Mouse (Mus musculus) small intestine, adult 2 months (tissue): ENCODE data around the gene 2010111I01Rik. TPM values are rescaled to one million over a fixed set of nuclear protein-coding genes. Genes with fewer than 3 reads are reported as not detected.

Experiments used
- H3K27ac ChIP-seq: fragments of 200-500 bp; 2 replicates; pipeline ENCODE4 v1.5.1; 2012; ENCODE audit warnings: low read depth, low read length, control low read depth, inconsistent platforms; ENCODE audit not compliant: insufficient read depth
- H3K27me3 ChIP-seq: fragments of 200-500 bp; 2 replicates; pipeline ENCODE4 v1.6.1; 2012; ENCODE audit warnings: mild to moderate bottlenecking, moderate library complexity, low read length, inconsistent platforms; ENCODE audit not compliant: control insufficient read depth, insufficient read depth
- H3K36me3 ChIP-seq: fragments of 200-500 bp; 2 replicates; pipeline ENCODE4 v1.6.1; 2012; ENCODE audit warnings: mild to moderate bottlenecking, low read length, control low read depth, inconsistent platforms; ENCODE audit not compliant: control insufficient read depth, insufficient read depth
- H3K4me1 ChIP-seq: fragments of 200-500 bp; 2 replicates; pipeline ENCODE4 v1.6.1; 2012; ENCODE audit warnings: low read length, inconsistent platforms, mixed read lengths; ENCODE audit not compliant: control insufficient read depth, insufficient read depth, insufficient read length
- H3K4me3 ChIP-seq: fragments of 200-500 bp; 2 replicates; pipeline ENCODE4 v1.5.1; 2012; ENCODE audit warnings: low read depth, mild to moderate bottlenecking, control low read depth, inconsistent platforms, low read length, moderate library complexity
- CTCF ChIP-seq: fragments of 200-500 bp; IDR thresholded peaks from 2 replicates; pipeline ENCODE4 v1.5.1; 2012; ENCODE audit warnings: low read depth, mild to moderate bottlenecking, control low read depth, inconsistent platforms, low read length, moderate library complexity, mixed read lengths; ENCODE audit not compliant: insufficient replicate concordance, insufficient read length; ENCODE audit errors: extremely low read depth
- POLR2A ChIP-seq: fragments of 200-500 bp; IDR thresholded peaks from 2 replicates; pipeline ENCODE4 v1.6.1; 2012; ENCODE audit warnings: low read depth, mild to moderate bottlenecking, control low read depth, inconsistent platforms, low read length, moderate library complexity
- WGBS: fragments of 180-500 bp; shearing (Covaris S2); methylation state at CpG from one replicate; pipeline ENCODE4 v1.1.7; 2018; 5-methylcytosine and 5-hydroxymethylcytosine counted together
- polyA plus RNA-seq: library from polyadenylated mRNA; depleted of rRNA; stranded (reverse); fragments of >200 nt; gene quantifications from 2 replicates; pipeline ENCODE4 v1.2.3, GENCODE M21; 2012; rRNA removed

The 2010111I01Rik gene
- polyA plus RNA-seq: 30.9 and 48.4 TPM in 2 replicates

GRCm38 (mm10) chr13:62964640-62965311 lies at the start of gene 2010111I01Rik:
Gene 2010111I01Rik (plus strand): TSS chr13:62964893.
- peak within 1 kb of the TSS; percentile 65 for H3K4me3 ChIP-seq
- H3K27ac ChIP-seq: no peak within 1 kb of the TSS
- no peaks in the 10 kb centered on the region for H3K4me1 ChIP-seq
- TF ChIP-seq CTCF (peak; percentile 29; the same call in 1 of the 2 replicates), POLR2A (0 out of 2 replicates have a peak, but pooled peaks have one; percentile 40)
- WGBS: under 1% methylated on average over 41 of the region's 41 CpGs
- no peaks in the 10 kb centered on the region for H3K27me3 ChIP-seq
- H3K36me3 ChIP-seq: no peaks in the 10 kb centered on the region

GRCm38 (mm10) chr13:62916675-62917074 lies 48.0 kb upstream of the 2010111I01Rik start:
- no peak for TF ChIP-seq POLR2A
- TF ChIP-seq CTCF: no peak
- H3K4me1 ChIP-seq: no peaks in the 10 kb centered on the region
- WGBS: 22% methylated on average over 4 of the region's 4 CpGs

GRCm38 (mm10) chr13:62917416-62918110 lies 47.1 kb upstream of the 2010111I01Rik start:
- H3K4me3 ChIP-seq: no peak overlapping the region
- H3K36me3 ChIP-seq: no peaks in the 10 kb centered on the region
- no peaks in the 10 kb centered on the region for H3K4me1 ChIP-seq
- TF ChIP-seq CTCF: no peak
- TF ChIP-seq POLR2A: no peak
- no peaks in the 10 kb centered on the region for H3K27me3 ChIP-seq
- H3K27ac ChIP-seq: no peak overlapping the region
- WGBS: 55% methylated on average over 1 of the region's 1 CpGs

More at GRCm38 (mm10) chr13:62916675-62917074, 48.0 kb upstream of the 2010111I01Rik start:
- no peaks in the 10 kb centered on the region for H3K27me3 ChIP-seq
- H3K4me3 ChIP-seq: no peak overlapping the region
- no peaks in the 10 kb centered on the region for H3K36me3 ChIP-seq
- H3K27ac ChIP-seq: no peak overlapping the region

GRCm38 (mm10) chr13:62919647-62920341 lies 44.9 kb upstream of the 2010111I01Rik start:
- H3K4me3 ChIP-seq: no peak overlapping the region
- no peak overlapping the region for H3K27ac ChIP-seq
- no peaks in the 10 kb centered on the region for H3K27me3 ChIP-seq
- TF ChIP-seq CTCF: peak; percentile 83; the same call in 1 of the 2 replicates
- no peak for TF ChIP-seq POLR2A
- no peaks in the 10 kb centered on the region for H3K4me1 ChIP-seq
- 26% methylated on average over 11 of the region's 11 CpGs for WGBS
- no peaks in the 10 kb centered on the region for H3K36me3 ChIP-seq

- Histone ChIP-seq H3K4me1 (no peaks in the 10 kb centered on the region), H3K27ac (no peak overlapping the region), H3K36me3 (no peaks in the 10 kb centered on the region), H3K27me3 (no peaks in the 10 kb centered on the region), H3K4me3 (no peak overlapping the region)
- no peak for TF ChIP-seq CTCF
- TF ChIP-seq POLR2A: no peak
- WGBS: 66% methylated on average over 3 of the region's 3 CpGs
These were observed 42.0 kb upstream of the 2010111I01Rik start for GRCm38 (mm10) chr13:62922645-62923044.

- H3K36me3 ChIP-seq: no peaks in the 10 kb centered on the region
These were observed 41.5 kb upstream of the 2010111I01Rik start for GRCm38 (mm10) chr13:62923182-62923581.

GRCm38 (mm10) chr13:62926479-62926878 lies 38.2 kb upstream of the 2010111I01Rik start:
- WGBS: 83% methylated on average over 1 of the region's 1 CpGs
- Histone ChIP-seq H3K4me1 (no peaks in the 10 kb centered on the region), H3K36me3 (no peaks in the 10 kb centered on the region), H3K27ac (no peak overlapping the region), H3K27me3 (no peaks in the 10 kb centered on the region), H3K4me3 (no peak overlapping the region)
- TF ChIP-seq POLR2A: no peak
- TF ChIP-seq CTCF: peak; percentile 27; the same call in 1 of the 2 replicates

More at GRCm38 (mm10) chr13:62923182-62923581, 41.5 kb upstream of the 2010111I01Rik start:
- TF ChIP-seq POLR2A: no peak
- no peak for TF ChIP-seq CTCF
- no peaks in the 10 kb centered on the region for H3K27me3 ChIP-seq
- H3K27ac ChIP-seq: no peak overlapping the region
- 80% methylated on average over 8 of the region's 8 CpGs for WGBS
- H3K4me1 ChIP-seq: no peaks in the 10 kb centered on the region
- H3K4me3 ChIP-seq: no peak overlapping the region
